Mouse (Mus musculus): ENCODE results near the gene Vmn1r236.

The Vmn1r236 gene

GRCm38 (mm10) chr17:21282642-21283041 lies at the start of gene Vmn1r236:
Gene Vmn1r236, plus strand, starts transcription at chr17:21282942.
- no peak for DNase-seq (ENCODE audit: low spot score)

- DNase-seq (ENCODE audit: low spot score), result no peak
These were observed 26.6 kb upstream of the Vmn1r236 start, which contains the start of gene Vmn1r235 for GRCm38 (mm10) chr17:21256111-21256510. Gene Vmn1r235, plus strand, starts transcription at chr17:21256411.

- no peak for DNase-seq (ENCODE audit: low spot score)
These were observed 10.6 kb upstream of the Vmn1r236 start for GRCm38 (mm10) chr17:21272103-21272502.

- DNase-seq (ENCODE audit: low spot score), result no peak
These were observed 1.7 kb downstream of the Vmn1r236 start for GRCm38 (mm10) chr17:21284395-21284794.

- DNase-seq (ENCODE audit: low spot score), result no peak
These were observed 7.0 kb downstream of the Vmn1r236 start for GRCm38 (mm10) chr17:21289695-21290094.

GRCm38 (mm10) chr17:21311565-21311964 lies 28.8 kb downstream of the Vmn1r236 start, which contains the start of gene Vmn1r237:
Gene Vmn1r237, plus strand, starts transcription at chr17:21311865.
- DNase-seq (ENCODE audit: low spot score), result no peak
